Mouse (Mus musculus): ENCODE measurements around the gene Tpsab1.

DNA sequence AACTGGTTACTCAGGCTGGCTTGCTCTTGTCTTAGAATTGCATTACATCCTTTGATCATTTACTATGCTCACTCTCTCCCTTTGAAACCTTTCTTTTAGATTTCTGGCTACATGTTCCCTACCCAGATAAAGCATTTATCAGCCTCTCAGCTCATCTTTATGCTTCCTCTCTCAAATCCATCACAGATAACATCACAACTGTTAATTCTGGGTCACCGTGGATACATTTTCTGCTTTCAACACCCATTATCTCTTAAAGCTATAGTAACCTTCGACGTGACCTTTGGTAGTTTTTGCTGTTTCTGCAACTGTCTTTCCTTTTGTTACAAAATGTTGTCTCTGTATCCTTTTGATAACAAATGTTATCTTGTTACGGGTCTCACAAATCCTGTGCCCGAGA, 51.9 kb downstream of the Tpsab1 start:
- no peak for TF ChIP-seq POLR2A (IDR thresholded peaks at IDR 0.05; ENCODE audit: insufficient read depth, low read depth, low read length)
- TF ChIP-seq CTCF (IDR thresholded peaks at IDR 0.05; ENCODE audit: insufficient read depth, low read depth, low read length): no peak

All from olfactory bulb, adult 2 months (tissue).